Mouse (Mus musculus) liver, postnatal 0 days (tissue): ENCODE data around the gene Tent5d. TPM values are rescaled to one million over a fixed set of nuclear protein-coding genes. Genes with fewer than 3 reads are reported as not detected.

Experiments
- ATAC-seq: fragments of 200-750 bp; cut with Nextera tagmentation; 2 replicates; pipeline ENCODE4 v1.8.0; 2017; ENCODE audit warnings: mild to moderate bottlenecking, moderate library complexity
- DNase-seq: peaks from one replicate; pipeline ENCODE4 v3.0.0-alpha.2; 2016
- H3K27ac ChIP-seq: fragments of 300-500 bp; sonication (generic); 2 replicates; pipeline ENCODE4 v1.5.1; 2014; ENCODE audit warnings: antibody characterized with exemption, moderate library complexity, mild to moderate bottlenecking, low read depth
- H3K27me3 ChIP-seq: fragments of 300-500 bp; sonication (generic); 2 replicates; pipeline ENCODE4 v1.6.1; 2014; ENCODE audit warnings: low read length, control low read depth, mixed read lengths; ENCODE audit not compliant: insufficient read depth
- H3K36me3 ChIP-seq: fragments of 300-500 bp; sonication (generic); replicated peaks from 2 replicates; pipeline ENCODE4 v1.6.1; 2014; ENCODE audit warnings: mild to moderate bottlenecking, control low read depth, low read length, moderate library complexity, mixed read lengths; ENCODE audit not compliant: insufficient read depth
- H3K4me1 ChIP-seq: fragments of 300-500 bp; sonication (generic); 2 replicates; pipeline ENCODE4 v1.6.1; 2014; ENCODE audit warnings: antibody characterized with exemption, mild to moderate bottlenecking, control low read depth; ENCODE audit not compliant: insufficient read depth
- H3K4me2 ChIP-seq: fragments of 300-500 bp; sonication (generic); 2 replicates; pipeline ENCODE4 v1.6.1; 2014; ENCODE audit warnings: low read depth, mild to moderate bottlenecking, low read length, moderate library complexity, mixed read lengths
- H3K4me3 ChIP-seq: fragments of 300-500 bp; sonication (generic); 2 replicates; pipeline ENCODE4 v1.5.1; 2014; ENCODE audit warnings: low read depth, low read length
- H3K9ac ChIP-seq: fragments of 300-500 bp; sonication (generic); replicated peaks from 2 replicates; pipeline ENCODE4 v1.6.1; 2014; ENCODE audit warnings: mild to moderate bottlenecking, moderate library complexity
- H3K9me3 ChIP-seq: fragments of 300-500 bp; sonication (generic); 2 replicates; pipeline ENCODE4 v1.6.1; 2016; ENCODE audit warnings: mild to moderate bottlenecking, control low read depth, low read length, mixed read lengths
- CTCF ChIP-seq: sonication (generic); IDR thresholded peaks from 2 replicates; pipeline ENCODE4 v1.5.1; 2016; ENCODE audit warnings: antibody characterized with exemption, low read depth
- EP300 ChIP-seq: IDR thresholded peaks from 2 replicates; pipeline ENCODE4 v1.6.1; 2016; ENCODE audit warnings: antibody characterized with exemption, low read depth, mild to moderate bottlenecking
- WGBS: fragments of 180-500 bp; shearing (Covaris S2); extraction: QIAGEN DNeasy Blood & Tissue Kit; methylation state at CpG from one replicate; pipeline ENCODE4 v1.1.7; 2014; ENCODE audit not compliant: insufficient replicate concordance; 5-methylcytosine and 5-hydroxymethylcytosine counted together
- polyA plus RNA-seq: library from polyadenylated mRNA; unstranded; fragments of >200 nt; fragmentation: Nextera tagmentation; extraction: Ambion mirVana; gene quantifications from 2 replicates; pipeline ENCODE4 v1.2.1, GENCODE M21; 2015

Gene Tent5d
- polyA plus RNA-seq: not detected in 2 replicates

DNA sequence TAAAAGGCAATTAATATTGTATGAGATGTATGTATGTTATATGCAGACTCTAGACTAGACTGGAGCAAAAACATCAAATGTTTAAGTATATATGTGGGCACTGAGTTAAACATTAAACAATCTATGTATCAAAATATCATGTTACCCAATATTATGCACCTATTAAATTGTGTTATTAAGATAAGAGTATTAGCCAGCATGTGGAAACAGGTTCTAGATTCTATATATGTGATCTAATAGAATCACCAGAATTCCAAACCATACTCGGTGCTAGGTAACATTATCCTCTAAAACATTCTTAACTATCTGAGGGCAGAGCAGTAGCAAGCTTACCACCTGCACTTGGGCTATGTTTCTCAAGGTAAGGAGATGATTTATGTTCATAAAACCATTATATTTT, at the start of gene Tent5d:
Gene Tent5d, plus strand, starts transcription at position 301 of the 400 bp plus-strand sequence.
- Histone ChIP-seq H3K9me3 (no peaks in the 10 kb centered on the region), H3K4me1 (no peaks in the 10 kb centered on the region), H3K4me2 (no peak within 1 kb of the TSS), H3K9ac (no peak within 1 kb of the TSS), H3K27me3 (no peaks in the 10 kb centered on the region), H3K4me3 (no peak within 1 kb of the TSS), H3K27ac (no peak within 1 kb of the TSS), H3K36me3 (no peaks in the 10 kb centered on the region)
- no peak for ATAC-seq
- WGBS: 67% methylated on average over 1 of the region's 1 CpGs
- no peak for DNase-seq
- TF ChIP-seq EP300: no peak
- TF ChIP-seq CTCF: no peak

DNA sequence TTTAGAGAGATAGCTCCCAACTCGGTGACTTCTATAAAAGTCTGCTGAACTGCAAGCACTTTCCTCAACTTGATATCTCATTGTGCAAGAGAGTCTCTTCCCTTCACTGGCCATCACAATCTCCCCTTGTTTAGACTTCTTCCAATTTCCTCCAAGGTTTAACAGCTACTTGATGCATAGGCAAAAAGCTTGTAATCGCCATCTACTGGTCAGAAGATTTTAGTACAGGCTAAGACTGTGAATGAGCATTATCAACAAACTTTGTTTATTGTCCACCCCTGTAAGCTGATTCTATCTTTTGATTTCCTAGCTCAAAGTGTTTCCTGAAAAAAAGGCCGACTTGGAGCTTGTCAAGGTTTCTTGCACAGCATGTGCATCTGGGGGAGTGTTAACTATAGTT, 24.5 kb upstream of the Tent5d start:
- Histone ChIP-seq H3K36me3 (no peaks in the 10 kb centered on the region), H3K9ac (no peak overlapping the region), H3K9me3 (no peaks in the 10 kb centered on the region), H3K4me2 (no peak overlapping the region), H3K4me3 (no peak overlapping the region), H3K4me1 (no peaks in the 10 kb centered on the region), H3K27ac (no peak overlapping the region), H3K27me3 (no peaks in the 10 kb centered on the region)
- DNase-seq: no peak
- ATAC-seq: no peak
- TF ChIP-seq CTCF (peak; percentile 34), EP300 (no peak)
- 21% methylated on average over 3 of the region's 3 CpGs for WGBS

DNA sequence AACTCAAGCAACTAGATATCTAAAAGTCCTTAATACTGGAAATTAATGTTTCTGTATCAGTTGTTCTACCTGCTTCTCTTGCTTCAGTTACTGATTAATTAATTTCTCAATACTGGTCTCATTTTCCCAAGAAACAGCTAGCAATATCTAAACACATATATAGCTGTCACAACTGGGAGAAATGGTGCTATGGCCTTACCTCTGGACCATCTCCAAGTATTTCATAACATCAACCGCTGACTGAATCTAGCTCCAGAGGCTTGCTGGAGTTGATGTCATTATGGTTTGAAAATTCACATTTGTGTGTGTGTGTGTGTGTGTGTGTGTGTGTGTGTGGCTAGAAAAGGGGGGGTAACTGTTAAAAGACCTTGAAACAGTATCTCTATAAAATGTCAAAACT, 2.3 kb upstream of the Tent5d start:
- no peak overlapping the region for H3K4me2 ChIP-seq
- DNase-seq (no peak), ATAC-seq (peak; percentile 65)
- H3K9me3 ChIP-seq: no peaks in the 10 kb centered on the region
- TF ChIP-seq CTCF (no peak), EP300 (no peak)
- H3K9ac ChIP-seq: no peak overlapping the region
- no peaks in the 10 kb centered on the region for H3K36me3 ChIP-seq
- H3K4me3 ChIP-seq: no peak overlapping the region
- no peaks in the 10 kb centered on the region for H3K27me3 ChIP-seq
- 73% methylated on average over 1 of the region's 1 CpGs for WGBS
- H3K27ac ChIP-seq: no peak overlapping the region
- H3K4me1 ChIP-seq: no peaks in the 10 kb centered on the region

DNA sequence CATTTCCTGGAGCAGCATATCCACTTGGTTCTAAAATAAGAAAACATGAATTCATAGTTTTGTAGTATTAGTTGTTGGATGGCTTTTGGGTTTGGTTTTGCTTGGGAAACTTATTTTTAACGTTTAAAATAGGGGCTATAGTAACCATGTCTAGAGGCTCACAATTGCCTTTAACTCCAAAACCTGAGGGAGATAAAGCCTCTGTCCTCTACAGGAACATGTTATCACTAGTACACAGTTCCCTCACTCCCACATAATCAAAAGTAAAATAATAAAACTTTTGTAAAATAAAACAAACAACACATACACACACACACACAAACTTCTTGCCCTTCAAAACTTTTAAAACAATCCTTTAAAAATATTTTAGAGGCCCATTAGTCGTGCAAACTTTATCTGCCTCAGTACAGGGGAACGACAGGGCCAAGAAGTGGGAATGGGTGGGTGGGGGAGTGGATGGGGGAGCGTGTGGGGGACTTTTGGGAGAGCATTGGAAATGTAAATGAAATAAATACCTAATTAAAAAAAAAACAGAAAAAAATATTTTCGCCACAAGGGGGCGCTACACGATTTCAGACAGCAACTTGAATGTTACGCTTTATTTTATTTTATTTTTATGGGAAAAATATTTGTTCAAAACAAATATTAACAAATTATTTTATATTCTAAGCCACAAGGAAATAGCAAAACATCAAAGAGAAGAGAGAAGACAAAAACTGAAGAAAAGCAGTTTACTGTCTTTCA, 1.5 kb upstream of the Tent5d start:
- no peak for ATAC-seq
- WGBS: 23% methylated on average over 8 of the region's 8 CpGs

DNA sequence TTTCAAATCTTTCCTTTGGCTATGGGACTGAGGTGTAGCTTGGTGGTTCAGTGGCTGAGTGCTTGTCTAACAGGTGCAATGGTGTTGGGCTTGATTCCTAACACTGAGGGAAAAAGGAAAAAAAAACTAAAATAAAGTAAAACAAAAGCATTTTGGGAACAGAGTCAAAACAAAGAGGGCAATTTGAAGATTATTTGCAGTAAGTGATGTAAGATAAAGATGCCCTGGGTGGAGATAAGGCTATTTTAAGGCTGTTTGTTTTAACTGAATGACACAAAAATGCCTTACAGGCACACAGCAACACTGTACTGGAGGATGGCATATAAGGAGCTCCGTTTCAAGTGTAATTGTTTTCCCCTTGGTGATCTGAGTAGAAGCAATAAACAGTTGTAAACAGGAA, 3.4 kb downstream of the Tent5d start:
- no peak overlapping the region for H3K9ac ChIP-seq
- no peak overlapping the region for H3K27ac ChIP-seq
- no peaks in the 10 kb centered on the region for H3K36me3 ChIP-seq
- H3K4me1 ChIP-seq: no peaks in the 10 kb centered on the region
- WGBS: 60% methylated on average over 1 of the region's 1 CpGs
- no peak for ATAC-seq
- no peaks in the 10 kb centered on the region for H3K9me3 ChIP-seq
- no peak overlapping the region for H3K4me2 ChIP-seq
- no peaks in the 10 kb centered on the region for H3K27me3 ChIP-seq
- H3K4me3 ChIP-seq: no peak overlapping the region
- TF ChIP-seq EP300 (no peak), CTCF (no peak)
- DNase-seq: no peak

More for the DNA sequence above, 1.5 kb upstream of the Tent5d start:
- no peak overlapping the region for H3K4me3 ChIP-seq
- no peak overlapping the region for H3K4me2 ChIP-seq
- TF ChIP-seq CTCF: peak; percentile 37
- no peak for TF ChIP-seq EP300
- no peak overlapping the region for H3K9ac ChIP-seq
- no peak for DNase-seq
- no peaks in the 10 kb centered on the region for H3K4me1 ChIP-seq
- no peaks in the 10 kb centered on the region for H3K27me3 ChIP-seq
- no peaks in the 10 kb centered on the region for H3K36me3 ChIP-seq
- no peak overlapping the region for H3K27ac ChIP-seq
- H3K9me3 ChIP-seq: no peaks in the 10 kb centered on the region

DNA sequence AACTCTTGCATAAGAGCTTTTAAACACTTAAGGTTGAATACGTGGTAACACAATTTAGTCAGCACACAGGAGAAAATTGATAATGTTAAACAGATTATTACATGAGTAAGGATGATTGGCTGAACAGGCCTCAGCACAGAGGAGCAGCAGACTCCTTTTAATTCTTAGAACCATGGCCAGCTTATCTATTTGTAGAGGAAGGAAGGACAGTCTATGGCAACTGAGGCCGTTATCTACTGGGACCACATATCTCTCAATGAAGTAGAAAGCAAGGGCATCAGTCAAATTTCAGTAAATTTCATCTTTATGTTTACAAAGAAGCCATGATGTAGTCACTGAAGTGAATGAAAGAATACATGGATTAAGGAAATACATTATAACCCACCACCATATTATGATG, 4.5 kb downstream of the Tent5d start:
- no peaks in the 10 kb centered on the region for H3K27me3 ChIP-seq
- DNase-seq (no peak), ATAC-seq (0 out of 2 replicates have a peak, but pooled peaks have one; percentile 25)
- WGBS: 54% methylated on average over 2 of the region's 2 CpGs
- H3K27ac ChIP-seq: no peak overlapping the region
- no peaks in the 10 kb centered on the region for H3K4me1 ChIP-seq
- no peak for TF ChIP-seq CTCF
- TF ChIP-seq EP300: no peak
- no peak overlapping the region for H3K4me3 ChIP-seq
- H3K36me3 ChIP-seq: no peaks in the 10 kb centered on the region
- no peaks in the 10 kb centered on the region for H3K9me3 ChIP-seq
- no peak overlapping the region for H3K4me2 ChIP-seq
- H3K9ac ChIP-seq: no peak overlapping the region
